Mouse (Mus musculus) cerebellum, adult 8-10 months (tissue): ENCODE measurements at regions not wholly inside any gene's neighbourhood (a gene's known extent, or its start where the extent isn't known, plus 50 kb on each side); places are given as distances from the start of the nearest gene placed in this dataset.
"Not testable (repeated sequence)": the region's sequence is repeated elsewhere in the genome, so short reads cannot be mapped to it uniquely, and the experiment has no call there.

Experiments used
- DNase-seq: peaks from one replicate; pipeline ENCODE4 v3.0.0; 2022

GRCm38 (mm10) chr10:43674749-43675148, 96.7 kb downstream of the Cd24a start:
- no peak for DNase-seq

GRCm38 (mm10) chr10:43675495-43675894, 97.4 kb downstream of the Cd24a start:
- not testable (repeated sequence) for DNase-seq

GRCm38 (mm10) chr10:43676289-43676688, 98.2 kb downstream of the Cd24a start:
- DNase-seq: no peak

- no peak for DNase-seq
Observed at GRCm38 (mm10) chr10:43684247-43685033, 106.4 kb downstream of the Cd24a start.

GRCm38 (mm10) chr10:43689161-43689913, 111.3 kb downstream of the Cd24a start:
- no peak for DNase-seq

- no peak for DNase-seq
Observed at GRCm38 (mm10) chr10:43689914-43690316, 111.8 kb downstream of the Cd24a start.

- DNase-seq: no peak
Observed at GRCm38 (mm10) chr10:43693974-43694373, 115.9 kb downstream of the Cd24a start.

- DNase-seq: no peak
Observed at GRCm38 (mm10) chr10:43694508-43694907, 116.4 kb downstream of the Cd24a start.

GRCm38 (mm10) chr10:43695470-43695869, 117.4 kb downstream of the Cd24a start:
- DNase-seq: no peak

- DNase-seq: no peak
Observed at GRCm38 (mm10) chr10:43697917-43698316, 119.8 kb downstream of the Cd24a start.

GRCm38 (mm10) chr10:43700371-43701289, 122.5 kb downstream of the Cd24a start:
- DNase-seq: no peak

GRCm38 (mm10) chr10:43702895-43703294, 124.8 kb downstream of the Cd24a start:
- DNase-seq: no peak

- no peak for DNase-seq
Observed at GRCm38 (mm10) chr10:43706001-43706988, 128.2 kb downstream of the Cd24a start.

GRCm38 (mm10) chr10:43707011-43707410, 128.9 kb downstream of the Cd24a start:
- no peak for DNase-seq

- no peak for DNase-seq
Observed at GRCm38 (mm10) chr10:43707821-43708373, 129.8 kb downstream of the Cd24a start.

GRCm38 (mm10) chr10:43709278-43710033, 131.4 kb downstream of the Cd24a start:
- DNase-seq: no peak

GRCm38 (mm10) chr10:43710186-43710885, 132.3 kb downstream of the Cd24a start:
- DNase-seq: no peak

- DNase-seq: no peak
Observed at GRCm38 (mm10) chr10:43710886-43711256, 132.8 kb downstream of the Cd24a start.

- DNase-seq: no peak
Observed at GRCm38 (mm10) chr10:43712657-43713056, 134.6 kb downstream of the Cd24a start.

- no peak for DNase-seq
Observed at GRCm38 (mm10) chr10:43718768-43719167, 140.7 kb downstream of the Cd24a start.
